Mouse (Mus musculus): ENCODE measurements around the gene Spcs1. TPM values are rescaled to one million over a fixed set of nuclear protein-coding genes. Genes with fewer than 3 reads are reported as not detected.
A peak's percentile ranks its signal among the peaks of the same experiment; 100 is the strongest.

Spcs1 gene
- polyA plus RNA-seq, 1 experiment, result 272 TPM

DNA sequence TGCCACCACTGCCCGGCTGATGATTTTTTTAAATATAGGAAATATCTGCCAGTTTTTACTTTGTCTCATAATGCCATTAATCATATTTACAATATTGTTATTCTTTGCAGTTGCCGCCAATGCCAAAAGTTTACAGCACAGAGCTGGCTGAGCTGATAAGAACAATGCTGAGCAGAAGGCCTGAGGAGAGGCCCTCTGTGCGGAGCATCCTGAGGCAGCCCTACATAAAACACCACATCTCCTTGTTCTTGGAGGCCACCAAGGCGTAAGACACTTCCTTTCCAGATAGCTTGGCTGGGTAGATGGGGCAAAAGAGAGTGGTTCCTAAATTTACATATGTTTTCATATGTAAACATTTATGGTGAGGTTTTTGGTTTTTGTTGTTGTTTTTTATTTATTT, 42.4 kb downstream of the Spcs1 start:
- Histone ChIP-seq H3K4me3 (ENCODE audit: insufficient read depth, low read length) (no peak overlapping the region), H3K27ac (ENCODE audit: insufficient read depth, low read length) (no peak overlapping the region), H3K4me1 (ENCODE audit: control insufficient read depth, insufficient read depth, low read length) (no peaks in the 10 kb centered on the region)
- TF ChIP-seq POLR2A (IDR thresholded peaks at IDR 0.05; ENCODE audit: extremely low read depth, insufficient read depth, low read length) (no peak), CTCF (IDR thresholded peaks at IDR 0.05; ENCODE audit: extremely low read depth, insufficient read depth, low read length) (no peak)

DNA sequence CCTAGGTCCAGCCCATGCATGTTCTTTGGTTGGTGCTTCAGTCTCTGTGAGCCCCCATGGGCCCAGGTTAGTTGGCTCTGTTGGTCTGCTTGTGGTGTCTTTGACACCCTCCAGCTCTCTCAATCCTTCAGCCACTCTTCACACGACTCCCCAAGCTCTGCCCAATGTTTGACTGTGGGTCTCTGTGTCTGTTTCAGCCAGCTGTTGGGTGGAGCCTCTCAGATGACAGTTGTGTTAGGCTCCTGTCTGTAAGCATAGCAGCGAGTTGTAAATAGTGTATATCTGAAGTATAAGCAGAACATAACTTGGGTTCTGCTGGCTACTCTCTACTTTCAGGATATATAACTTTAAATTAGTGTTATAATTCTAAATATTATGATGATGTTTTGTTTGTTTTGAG, 43.0 kb downstream of the Spcs1 start:
- TF ChIP-seq CTCF (IDR thresholded peaks at IDR 0.05; ENCODE audit: extremely low read depth, insufficient read depth, low read length) (no peak), POLR2A (IDR thresholded peaks at IDR 0.05; ENCODE audit: extremely low read depth, insufficient read depth, low read length) (no peak)
- H3K4me1 ChIP-seq (ENCODE audit: control insufficient read depth, insufficient read depth, low read length), result no peaks in the 10 kb centered on the region
- no peak overlapping the region for H3K4me3 ChIP-seq (ENCODE audit: insufficient read depth, low read length)
- H3K27ac ChIP-seq (ENCODE audit: insufficient read depth, low read length), result no peak overlapping the region

DNA sequence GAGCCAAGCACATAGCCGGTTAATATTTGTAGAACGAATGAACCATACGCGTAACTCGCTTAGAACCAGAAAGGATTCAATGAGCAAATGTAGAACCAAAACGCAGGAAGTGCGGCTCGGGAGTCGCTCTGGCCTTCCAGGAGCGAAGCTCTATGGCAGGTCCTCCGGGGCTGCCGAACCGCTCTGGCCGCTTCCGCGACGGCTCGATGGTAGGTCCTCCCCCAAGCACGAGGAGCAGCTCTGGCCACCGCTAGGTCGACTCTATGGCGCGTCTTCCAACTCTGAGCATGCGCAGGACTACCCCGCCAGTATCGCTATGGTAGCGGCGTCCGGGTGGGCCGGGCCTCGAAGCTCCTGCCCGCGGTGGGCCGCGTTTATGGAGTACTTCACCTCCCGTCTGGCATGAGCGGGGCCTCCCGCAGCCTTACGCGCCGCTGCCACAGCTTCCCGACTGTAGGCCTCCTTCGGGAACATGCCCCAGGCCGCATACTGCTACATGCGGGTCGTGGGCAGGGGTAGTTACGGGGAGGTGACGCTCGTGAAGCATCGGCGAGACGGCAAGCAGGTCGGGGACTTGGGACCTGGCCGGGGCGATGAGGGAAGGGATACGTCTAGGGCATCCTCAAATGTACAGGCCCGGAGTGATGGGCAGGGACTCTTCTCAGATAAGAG, 50.2 kb downstream of the Spcs1 start, which contains the start of gene Nek4:
Gene Nek4 (plus strand): TSS at position 224 of the 672 bp plus-strand sequence.
- no peaks in the 10 kb centered on the region for H3K4me1 ChIP-seq (ENCODE audit: control insufficient read depth, insufficient read depth, low read length)
- H3K27ac ChIP-seq (ENCODE audit: insufficient read depth, low read length), result 0 out of 2 replicates have a peak within 1 kb of the TSS, but pooled peaks have one; percentile 20
- peak; percentile 83 for TF ChIP-seq POLR2A (IDR thresholded peaks at IDR 0.05; ENCODE audit: extremely low read depth, insufficient read depth, low read length)
- no peak for TF ChIP-seq CTCF (IDR thresholded peaks at IDR 0.05; ENCODE audit: extremely low read depth, insufficient read depth, low read length)
- H3K4me3 ChIP-seq (ENCODE audit: insufficient read depth, low read length), result peak within 1 kb of the TSS; percentile 76

DNA sequence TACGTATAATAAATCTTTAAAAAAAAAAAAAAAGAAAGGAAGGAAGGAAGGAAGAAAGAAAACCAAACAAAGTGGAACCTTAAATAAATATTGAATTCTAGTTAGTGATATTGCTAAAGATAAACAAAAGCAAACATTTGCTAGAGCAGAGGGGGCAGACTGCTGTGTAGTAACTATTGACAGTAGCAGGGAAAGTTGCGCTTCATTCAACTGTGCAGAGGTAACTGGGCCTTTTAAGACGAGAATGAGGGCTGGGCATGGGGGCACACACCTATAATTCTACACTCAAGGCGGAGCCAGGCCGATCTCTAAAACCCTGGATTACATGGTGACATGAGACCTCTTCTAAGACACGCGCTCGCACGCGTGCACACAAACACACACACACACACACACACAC, 51.5 kb downstream of the Spcs1 start:
- TF ChIP-seq POLR2A (IDR thresholded peaks at IDR 0.05; ENCODE audit: extremely low read depth, insufficient read depth, low read length) (no peak), CTCF (IDR thresholded peaks at IDR 0.05; ENCODE audit: extremely low read depth, insufficient read depth, low read length) (no peak)
- H3K4me1 ChIP-seq (ENCODE audit: control insufficient read depth, insufficient read depth, low read length), result no peaks in the 10 kb centered on the region
- no peak overlapping the region for H3K4me3 ChIP-seq (ENCODE audit: insufficient read depth, low read length)
- H3K27ac ChIP-seq (ENCODE audit: insufficient read depth, low read length), result no peak overlapping the region

Other genes with a start within 250 kb of the Spcs1 start
- gene Tmem110, start 176.1 kb downstream of the Spcs1 start, polyA plus RNA-seq (2012; rRNA removed), result 36.5 and 38.4 TPM in 2 replicates
- 2.5 and 3.0 TPM in 2 replicates for gene Mustn1, start 122.5 kb downstream of the Spcs1 start, polyA plus RNA-seq (2012; rRNA removed)
- 0.04 and 0.09 TPM in 2 replicates for gene Itih4, start 115.2 kb downstream of the Spcs1 start, polyA plus RNA-seq (2012; rRNA removed)
- 33.1 and 33.5 TPM in 2 replicates for gene Itih3, start 77.9 kb downstream of the Spcs1 start, polyA plus RNA-seq (2012; rRNA removed)
- gene Itih1, start 58.4 kb downstream of the Spcs1 start, polyA plus RNA-seq (2012; rRNA removed), result not detected in 2 replicates
- 13.3 and 14.2 TPM in 2 replicates for gene Nek4, start 50.3 kb downstream of the Spcs1 start, polyA plus RNA-seq (2012; rRNA removed)
- 93.9 and 94.9 TPM in 2 replicates for gene Glt8d1, start 272 bp downstream of the Spcs1 start, polyA plus RNA-seq (2012; rRNA removed)
- gene Pbrm1, start 17.5 kb upstream of the Spcs1 start, polyA plus RNA-seq (2012; rRNA removed), result 15.5 and 17.0 TPM in 2 replicates
- gene Gnl3, start 17.5 kb upstream of the Spcs1 start, polyA plus RNA-seq (2012; rRNA removed), result 55.6 and 57.8 TPM in 2 replicates
- gene Smim4, start 127.3 kb upstream of the Spcs1 start, polyA plus RNA-seq (2012; rRNA removed), result 26.7 and 28.4 TPM in 2 replicates
- 12.8 and 13.0 TPM in 2 replicates for gene Nt5dc2, start 129.4 kb upstream of the Spcs1 start, polyA plus RNA-seq (2012; rRNA removed)
- gene Stab1, start 167.0 kb upstream of the Spcs1 start, polyA plus RNA-seq (2012; rRNA removed), result 17.0 and 17.6 TPM in 2 replicates
- 43.3 and 50.1 TPM in 2 replicates for gene Tnnc1, start 206.6 kb upstream of the Spcs1 start, polyA plus RNA-seq (2012; rRNA removed)
- gene Nisch, start 215.3 kb upstream of the Spcs1 start, polyA plus RNA-seq (2012; rRNA removed), result 293 TPM in 2 replicates
- 3.1 and 3.2 TPM in 2 replicates for gene Sema3g, start 216.2 kb upstream of the Spcs1 start, polyA plus RNA-seq (2012; rRNA removed)
- 5.3 and 7.6 TPM in 2 replicates for gene Phf7, start 249.6 kb upstream of the Spcs1 start, polyA plus RNA-seq (2012; rRNA removed)
- 140 and 143 TPM in 2 replicates for gene Bap1, start 249.8 kb upstream of the Spcs1 start, polyA plus RNA-seq (2012; rRNA removed)